Mouse (Mus musculus) ovary, postnatal 10 days (tissue): Measurements from ENCODE around the gene Tfap4.
"Not testable (repeated sequence)": the region's sequence is repeated elsewhere in the genome, so short reads cannot be mapped to it uniquely, and the experiment has no call there.

Experiments
- DNase-seq: peaks from one replicate; pipeline ENCODE4 v3.0.0; 2022; ENCODE audit warnings: low spot score

Tfap4 gene

DNA sequence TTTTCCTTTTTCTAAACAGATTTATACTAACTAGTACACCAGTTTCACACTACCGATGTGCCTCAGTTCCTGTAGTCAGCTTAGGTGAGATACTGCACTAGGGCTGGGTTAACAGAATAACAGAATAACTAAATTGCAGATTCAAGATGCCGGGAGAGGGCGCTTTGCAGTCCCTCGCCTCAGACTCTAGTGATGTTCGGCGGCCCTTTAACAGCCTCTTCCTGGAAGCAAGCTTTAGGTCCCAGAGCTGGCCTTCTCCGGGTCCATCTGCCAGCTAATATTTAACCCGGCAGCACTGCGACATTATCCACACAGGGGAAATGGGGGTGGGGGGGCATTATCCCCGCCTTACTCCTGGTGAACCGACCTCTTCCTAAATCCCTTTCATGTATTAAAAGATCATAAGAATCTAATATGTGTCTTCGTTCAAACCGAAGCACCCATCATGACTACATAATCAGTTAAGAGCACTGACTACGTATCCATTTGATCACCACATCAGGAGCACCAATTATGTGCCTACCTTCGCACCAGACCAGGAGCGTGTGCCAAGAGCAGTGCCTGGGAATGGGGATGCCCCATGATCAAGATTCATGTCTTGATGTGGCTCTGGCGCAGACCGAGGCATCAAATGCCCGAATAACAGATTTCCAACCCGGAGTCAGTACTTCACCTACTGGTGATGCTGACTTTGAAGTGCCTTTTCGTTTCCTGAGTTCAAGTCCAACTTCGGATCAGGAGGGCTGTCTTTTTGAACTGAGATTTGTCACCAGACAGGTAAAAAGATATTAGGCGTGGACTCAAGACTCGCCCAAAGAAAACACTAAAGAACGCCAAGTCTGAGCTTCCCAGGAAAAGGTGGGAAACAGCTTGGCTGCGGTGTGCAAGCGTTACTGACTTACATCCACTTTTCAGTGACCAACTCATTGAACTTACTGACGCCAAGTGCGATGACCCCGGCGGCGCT, 33.5 kb upstream of the Tfap4 start:
- DNase-seq: no peak

DNA sequence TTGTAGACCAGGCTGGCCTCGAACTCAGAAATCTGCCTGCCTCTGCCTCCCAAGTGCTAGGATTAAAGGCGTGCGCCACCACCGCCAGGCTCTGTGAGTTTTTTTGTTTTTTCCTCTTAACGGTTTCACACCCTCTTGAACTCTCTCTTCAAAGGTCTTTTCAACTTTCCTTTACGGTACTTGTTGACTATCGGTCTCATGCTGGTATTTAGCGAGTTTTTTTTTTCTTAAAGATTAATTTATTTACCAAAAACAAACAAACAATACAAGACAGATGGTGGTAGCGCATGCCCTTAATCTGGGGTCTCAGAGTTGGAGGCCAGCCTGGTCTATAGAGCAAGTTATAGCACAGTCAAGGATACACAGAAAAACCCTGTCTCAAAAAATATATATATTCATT, 30.6 kb upstream of the Tfap4 start:
- no peak for DNase-seq

DNA sequence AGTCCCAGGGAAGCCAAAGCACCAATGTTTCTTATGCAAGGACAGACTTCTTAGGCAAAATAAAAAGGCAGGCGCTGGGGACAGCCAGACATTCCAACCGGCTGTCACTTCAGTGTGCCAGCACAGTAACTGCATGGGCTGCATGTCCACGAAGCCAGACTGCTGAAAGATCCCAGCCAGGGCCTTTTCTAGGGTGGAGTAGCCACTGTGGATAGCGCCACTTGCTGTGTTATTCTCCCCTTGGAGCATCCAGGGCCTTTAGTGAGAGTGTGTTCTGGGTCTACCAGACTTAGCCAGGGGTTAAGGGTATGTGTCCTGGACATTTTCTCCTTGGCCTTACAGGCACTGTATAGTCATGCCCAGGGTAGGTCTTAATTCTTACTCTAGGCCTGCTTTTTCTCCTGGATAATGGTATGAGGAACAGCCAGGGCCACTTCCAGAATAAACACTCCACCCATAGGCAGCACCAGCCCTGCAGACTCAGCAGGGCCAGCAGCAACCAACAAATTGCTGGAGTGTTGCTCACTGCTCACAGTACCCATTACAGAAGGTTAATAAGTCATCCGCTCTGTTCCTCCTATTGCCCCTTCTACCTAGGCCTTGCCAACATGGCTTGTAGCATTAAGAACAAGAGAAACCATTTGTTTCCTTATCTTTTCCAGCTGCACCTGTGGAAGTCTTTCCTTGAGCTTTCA, 28.0 kb upstream of the Tfap4 start:
- DNase-seq: no peak

DNA sequence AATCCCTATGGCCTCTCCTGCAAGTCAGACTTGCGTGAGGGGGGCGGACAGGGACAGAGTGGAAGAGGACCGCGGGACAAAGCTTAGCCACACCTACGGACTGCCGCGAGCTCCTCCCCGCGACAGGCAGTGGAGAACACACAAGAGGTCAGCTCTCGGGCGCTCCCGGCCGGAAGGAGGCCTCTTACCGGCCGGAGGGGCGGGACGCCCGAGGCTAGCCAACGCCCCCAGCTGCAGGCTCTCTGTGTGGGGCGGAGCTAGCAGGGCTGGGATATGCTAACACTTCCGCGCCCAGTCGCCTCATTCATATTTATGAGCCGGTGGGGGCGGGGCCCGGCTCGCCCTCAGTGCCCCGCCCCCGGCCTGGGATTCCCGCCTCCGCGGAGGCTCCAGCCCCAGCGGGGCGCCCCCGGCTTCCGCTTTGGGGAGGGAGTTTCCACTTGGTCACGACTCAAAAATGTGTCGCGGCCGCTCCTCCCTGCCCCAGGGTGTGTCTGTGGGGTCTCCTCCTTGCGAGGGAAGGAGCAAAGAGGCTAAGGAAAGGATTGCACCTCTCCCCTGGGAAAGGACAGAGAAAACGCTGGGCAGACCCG, 27.0 kb upstream of the Tfap4 start:
- DNase-seq: peak; percentile 87

DNA sequence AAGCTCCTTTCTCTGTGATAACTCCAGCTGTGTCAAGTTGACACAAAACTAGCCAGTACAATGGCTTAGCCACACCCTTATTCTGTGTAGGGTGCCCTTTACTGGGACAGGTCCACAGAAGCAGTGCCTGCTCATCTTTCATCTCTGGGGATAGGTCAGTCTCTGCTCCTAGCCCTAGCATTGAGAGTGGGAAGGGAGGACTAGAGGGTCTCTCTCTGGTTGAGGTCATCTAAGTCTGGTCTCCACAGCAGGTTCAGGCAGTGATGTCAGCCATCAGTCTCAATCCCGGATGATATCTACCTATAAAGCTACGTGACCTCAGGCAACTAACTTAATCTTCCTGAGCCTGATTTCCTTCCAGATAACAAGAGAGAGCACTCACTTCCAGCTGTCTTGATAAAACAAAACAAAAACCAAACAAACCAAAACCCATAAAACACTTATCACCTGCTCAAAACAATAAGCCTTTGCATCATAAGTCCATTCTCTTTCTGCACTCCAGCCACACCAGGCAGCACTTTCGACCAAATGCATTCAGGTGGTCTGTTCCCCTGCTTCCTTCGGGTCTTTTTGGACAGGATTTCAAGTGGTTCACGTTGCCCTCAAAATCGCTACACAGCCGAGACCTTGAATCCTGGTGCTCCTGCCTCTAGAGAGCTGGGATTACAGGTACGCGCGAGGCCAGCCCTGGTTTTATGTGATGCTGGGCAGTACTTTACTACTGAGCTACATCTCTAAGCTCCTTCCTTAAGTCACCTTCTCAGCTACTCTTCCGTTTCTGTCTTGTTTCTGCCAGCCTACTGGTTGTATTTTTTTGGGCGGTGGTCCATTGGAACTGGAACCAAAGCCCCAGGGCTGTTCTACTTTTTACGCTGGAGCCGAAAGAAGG, 26.2 kb upstream of the Tfap4 start:
- DNase-seq: no peak

DNA sequence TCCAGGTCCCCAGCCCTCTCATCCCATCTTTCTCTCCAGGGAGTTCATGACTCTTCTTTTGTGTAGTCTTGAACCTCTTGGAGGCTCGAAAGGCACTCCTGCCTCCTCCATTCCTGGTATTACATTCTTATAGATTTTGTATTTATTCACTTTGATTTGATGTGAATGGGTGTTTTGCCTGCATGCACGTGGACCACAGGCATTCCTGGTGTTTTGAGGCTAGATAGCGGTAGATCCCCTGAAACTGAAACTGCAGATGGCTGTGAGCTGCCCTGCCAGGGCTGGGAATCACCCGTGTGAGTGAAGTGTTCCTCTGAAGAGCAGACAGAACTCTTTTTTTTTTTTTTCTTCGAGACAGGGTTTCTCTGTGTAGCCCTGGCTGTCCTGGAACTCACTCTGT, 24.8 kb upstream of the Tfap4 start:
- DNase-seq: no peak

DNA sequence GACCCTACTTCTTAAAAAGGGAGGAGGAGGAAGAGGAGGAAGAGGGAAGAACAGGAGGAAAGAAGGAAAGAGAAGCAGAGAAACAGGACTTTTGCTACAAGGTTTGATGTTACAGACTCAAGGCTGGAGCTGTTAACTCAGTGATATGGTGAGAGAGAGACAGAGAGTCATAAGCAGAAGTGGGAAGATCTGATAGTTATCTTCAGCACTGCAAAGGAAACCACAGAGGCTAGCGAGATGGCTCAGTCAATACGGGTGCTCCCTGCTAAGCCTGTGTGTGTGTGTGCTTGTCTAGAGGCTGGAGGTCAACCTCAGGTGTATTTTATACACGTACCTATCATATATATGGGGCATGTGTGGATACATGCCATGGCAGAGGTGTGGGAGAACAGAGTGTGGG, 24.2 kb upstream of the Tfap4 start:
- no peak for DNase-seq

DNA sequence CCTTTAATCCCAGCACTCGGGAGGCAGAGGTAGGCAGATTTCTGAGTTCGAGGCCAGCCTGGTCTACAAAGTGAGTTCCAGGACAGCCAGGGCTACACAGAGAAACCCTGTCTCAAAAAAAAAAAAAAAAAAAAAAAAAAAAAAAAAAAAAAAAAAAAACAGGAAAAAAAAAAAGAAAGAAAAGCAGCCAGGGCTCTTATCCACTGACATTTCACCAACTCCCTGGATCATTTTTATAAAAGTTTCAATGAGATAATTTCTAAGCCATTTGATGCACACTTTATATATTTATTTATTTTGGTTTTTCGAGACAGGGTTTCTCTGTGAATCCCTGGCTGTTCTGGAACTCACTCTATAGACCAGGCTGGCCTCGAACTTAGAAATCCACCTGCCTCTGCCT, 21.5 kb upstream of the Tfap4 start:
- DNase-seq: not testable (repeated sequence)

DNA sequence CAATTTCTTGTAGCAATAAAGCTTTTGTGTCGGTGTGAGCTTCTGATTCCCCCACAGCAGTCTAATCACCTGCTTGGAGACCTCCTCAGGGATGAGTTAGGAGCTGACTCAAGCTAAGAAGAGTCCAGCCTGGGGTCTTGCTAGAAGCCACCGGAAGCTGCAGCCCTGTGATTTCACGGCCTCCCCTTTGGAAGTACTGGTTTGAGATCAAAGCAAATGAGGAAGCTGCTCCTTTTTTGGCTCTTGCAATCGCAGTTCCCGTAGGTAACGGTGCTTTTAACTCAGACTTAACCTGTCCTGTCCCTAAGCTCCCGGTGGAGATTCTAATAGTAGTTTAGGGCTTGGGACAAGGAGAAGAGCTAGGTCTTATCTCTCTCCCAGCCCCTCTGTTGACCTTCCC, 19.0 kb upstream of the Tfap4 start:
- DNase-seq: no peak

DNA sequence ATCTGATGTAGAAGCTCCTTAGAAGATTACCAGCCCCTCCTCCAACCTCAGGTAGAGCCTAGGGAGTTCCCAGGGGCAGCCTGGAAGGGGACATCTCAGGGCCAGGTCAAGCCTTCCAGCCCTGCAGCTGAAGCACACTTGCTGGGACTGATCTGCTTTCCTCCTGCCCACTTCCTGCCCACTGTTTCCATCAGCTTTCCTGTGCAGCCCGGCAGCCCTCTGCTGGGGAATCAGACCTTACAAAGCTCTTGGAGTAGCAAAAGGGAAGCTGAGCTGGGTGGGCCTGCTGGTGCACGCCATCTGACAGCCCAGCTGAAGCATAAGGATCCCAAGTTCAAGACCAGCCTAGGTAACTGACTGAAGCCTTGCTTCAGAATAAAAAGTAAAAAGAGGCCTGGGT, 17.2 kb upstream of the Tfap4 start:
- no peak for DNase-seq

DNA sequence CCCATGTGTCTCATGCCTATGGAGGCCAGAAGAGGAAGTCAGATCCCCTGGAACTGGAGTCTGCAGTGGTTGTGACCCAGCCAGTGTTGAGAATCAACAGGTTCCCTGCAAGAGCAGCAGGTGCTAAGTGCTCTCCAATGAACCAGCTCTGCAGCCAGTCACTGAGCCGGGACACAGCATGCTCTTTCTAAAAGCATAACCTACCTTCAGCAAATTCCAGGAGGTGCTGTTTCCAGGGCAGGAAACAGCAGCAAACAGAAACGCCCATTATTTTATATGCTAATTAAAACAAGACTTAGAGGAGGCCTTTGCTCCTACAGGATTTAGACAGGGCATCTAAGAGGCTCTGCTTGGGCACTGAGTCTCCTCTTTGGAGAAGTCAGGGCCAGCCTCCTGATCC, 16.4 kb upstream of the Tfap4 start:
- no peak for DNase-seq

DNA sequence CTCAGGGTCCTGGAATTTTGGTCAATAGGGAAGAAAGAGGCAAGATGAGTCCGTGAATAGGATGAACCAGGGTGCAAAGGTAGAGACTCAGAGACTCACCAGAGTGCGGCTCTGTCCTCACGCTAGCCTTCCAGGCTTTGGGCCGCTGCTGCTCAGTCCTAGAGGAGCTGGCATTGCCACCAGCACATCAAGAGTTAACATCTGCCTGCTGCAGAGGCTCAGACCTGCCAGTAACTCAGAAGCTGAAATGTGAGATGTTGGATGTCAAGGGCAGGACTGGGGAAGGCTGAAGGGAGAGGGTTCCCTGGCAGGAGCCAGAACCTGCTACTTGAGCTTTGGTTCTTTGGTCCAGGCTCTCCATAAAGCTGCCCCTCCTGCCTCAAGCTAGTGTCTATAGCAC, 11.1 kb upstream of the Tfap4 start:
- no peak for DNase-seq

DNA sequence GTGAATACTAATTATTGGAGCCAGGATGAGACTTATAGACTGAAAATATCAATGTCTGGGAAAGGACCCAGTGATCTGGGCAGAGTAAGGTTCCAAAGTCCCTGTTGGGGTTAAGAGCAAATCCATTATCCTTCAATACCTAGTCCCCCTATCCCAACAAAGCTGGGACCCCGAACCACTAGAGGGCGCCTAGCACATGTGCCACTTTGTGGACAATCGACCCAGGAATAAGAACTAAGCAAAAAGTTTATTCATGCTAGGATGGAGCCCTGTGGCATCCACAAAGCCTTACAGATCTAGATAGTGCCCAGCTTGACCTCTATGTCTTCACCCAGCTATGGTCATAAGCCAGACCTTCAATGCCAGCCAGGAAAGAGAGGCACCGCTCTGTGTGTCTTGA, 8.3 kb upstream of the Tfap4 start:
- DNase-seq: peak; percentile 80

DNA sequence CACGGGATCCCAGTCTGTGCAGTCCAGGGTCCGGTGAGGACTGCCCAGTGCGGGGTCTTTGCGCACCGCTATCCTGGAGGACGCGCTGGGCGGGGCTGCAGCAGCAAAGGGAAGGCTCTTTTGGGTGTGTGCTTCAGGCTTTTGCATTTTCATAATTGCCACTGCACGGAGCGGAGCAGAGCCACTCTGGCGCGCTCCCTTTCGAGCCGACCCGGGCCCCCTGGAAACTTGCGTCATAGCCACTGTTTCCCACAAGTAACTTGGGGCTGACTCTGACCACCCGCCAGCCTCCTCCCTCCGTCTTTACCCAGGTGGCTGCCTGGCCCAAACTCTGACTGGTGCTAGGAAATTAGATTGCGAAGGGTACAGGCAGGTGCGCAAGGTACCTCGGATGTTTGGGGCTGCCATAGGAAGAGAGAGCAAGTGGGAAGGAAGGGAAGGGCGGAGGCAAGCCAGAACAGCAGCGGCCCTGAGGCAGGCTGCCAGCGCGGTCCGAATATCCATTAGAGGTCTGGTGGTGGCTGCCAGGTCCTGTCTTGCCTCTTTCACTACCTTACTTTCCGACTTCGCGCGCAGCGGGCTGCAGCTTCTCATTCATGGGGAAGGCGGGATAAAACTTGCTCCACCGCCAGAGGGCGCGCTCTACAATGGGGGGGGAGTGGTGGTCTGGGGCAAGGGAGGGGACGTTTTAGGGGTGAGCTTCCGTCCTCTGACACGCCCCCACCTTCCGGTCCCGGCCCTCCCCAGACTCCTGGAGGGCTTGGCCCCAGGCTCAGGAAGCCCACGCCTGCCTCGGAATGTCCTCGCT, 695 bp upstream of the Tfap4 start:
- peak; percentile 49 for DNase-seq

DNA sequence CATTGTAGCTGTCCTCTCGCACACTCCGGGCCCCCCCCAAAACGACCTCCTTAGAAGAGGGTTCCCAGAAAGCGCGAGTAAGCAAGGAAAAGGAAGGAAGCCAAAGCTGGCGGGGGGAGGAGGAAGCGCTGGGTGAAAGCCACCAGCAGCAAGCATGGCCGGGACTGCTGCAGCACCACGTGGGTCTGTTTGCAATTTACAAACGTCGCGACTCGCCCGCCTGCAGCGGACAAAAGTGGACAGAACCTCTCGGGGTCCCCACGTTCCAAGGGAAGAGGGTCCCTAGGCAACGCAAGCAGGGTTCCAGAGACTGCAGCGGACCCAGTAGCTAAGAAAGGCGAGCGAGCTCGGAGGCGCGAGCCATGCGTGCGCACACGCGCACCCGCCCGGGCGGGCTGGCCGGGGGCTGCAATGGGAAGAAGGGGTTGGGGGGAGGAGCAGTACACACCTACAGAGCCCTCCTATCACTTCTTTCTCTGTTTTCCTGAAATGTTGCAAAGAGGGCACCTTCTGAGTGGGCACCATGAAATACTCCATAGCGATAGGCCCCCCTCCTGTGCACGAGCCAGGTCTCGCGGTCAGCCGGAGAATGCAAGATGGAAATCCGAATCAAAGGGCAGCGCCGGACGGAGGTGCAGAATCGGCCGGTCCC, 548 bp downstream of the Tfap4 start:
- DNase-seq: peak; percentile 59

DNA sequence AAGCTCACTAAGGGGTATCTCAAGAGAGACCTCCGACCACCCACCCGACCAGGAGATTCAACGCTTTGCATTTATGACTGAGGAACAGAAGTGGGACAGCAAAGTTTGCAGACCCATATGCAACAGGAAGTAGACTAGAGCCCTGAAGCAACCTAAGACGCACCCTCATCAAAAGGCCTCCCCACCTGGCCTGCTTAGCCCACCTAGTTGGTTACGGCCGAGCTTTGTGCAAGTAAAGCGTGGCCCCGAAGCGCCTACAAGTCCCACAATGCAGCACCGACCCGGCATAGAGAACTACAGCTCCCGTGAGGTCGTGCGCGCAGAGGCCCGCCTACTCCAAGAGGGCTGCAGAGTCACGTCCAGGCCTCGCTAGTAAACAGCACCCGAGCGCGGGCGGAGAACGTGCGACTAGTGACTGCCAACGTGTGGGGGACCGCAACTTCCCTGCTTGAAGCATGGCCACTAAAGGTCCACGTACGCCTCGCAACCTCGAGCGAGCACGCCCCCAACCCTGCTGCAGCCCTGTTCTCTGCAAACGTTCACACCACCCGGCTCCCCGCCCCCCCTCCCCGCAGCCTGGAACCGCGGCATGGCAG, 1.2 kb downstream of the Tfap4 start:
- DNase-seq: peak; percentile 77

DNA sequence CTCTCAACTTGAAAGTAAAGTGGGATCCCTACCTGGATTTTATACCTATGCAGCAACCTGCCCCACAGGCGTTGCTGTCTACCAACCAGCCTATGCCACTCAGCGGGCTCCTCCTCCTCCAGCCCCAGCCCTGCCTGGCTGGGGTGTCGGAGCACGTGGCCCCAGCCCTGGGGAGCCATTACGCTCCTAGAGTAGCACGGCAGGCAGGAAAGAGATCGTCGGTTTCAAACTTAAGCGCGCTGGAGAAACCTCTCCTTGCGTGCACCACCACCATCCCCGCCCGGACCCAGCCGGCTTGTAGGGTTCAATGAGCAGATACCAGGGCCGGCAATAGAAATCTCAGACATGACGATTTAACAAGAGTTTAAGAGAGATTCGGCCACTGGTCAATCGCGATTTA, 1.7 kb downstream of the Tfap4 start:
- DNase-seq: peak; percentile 34

DNA sequence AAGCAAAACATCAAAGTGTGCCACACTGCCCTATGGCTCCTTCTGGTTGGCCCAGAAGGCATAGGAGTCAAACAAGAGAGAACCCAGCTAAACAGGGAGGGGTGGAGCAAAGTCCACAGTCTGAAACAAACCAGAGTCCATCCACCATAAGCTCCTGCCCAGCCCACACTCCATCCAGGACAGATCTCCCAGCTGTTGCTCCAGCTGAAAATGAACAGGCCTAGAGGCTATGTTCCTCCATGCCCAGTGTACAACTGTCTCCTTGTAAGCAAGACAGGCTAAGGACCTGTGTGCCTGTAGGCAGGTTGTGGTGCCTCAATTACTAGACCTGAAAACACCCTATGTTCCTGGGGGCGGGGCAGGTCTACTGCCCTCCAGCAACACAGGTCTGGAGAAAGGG, 2.6 kb downstream of the Tfap4 start:
- DNase-seq: no peak

DNA sequence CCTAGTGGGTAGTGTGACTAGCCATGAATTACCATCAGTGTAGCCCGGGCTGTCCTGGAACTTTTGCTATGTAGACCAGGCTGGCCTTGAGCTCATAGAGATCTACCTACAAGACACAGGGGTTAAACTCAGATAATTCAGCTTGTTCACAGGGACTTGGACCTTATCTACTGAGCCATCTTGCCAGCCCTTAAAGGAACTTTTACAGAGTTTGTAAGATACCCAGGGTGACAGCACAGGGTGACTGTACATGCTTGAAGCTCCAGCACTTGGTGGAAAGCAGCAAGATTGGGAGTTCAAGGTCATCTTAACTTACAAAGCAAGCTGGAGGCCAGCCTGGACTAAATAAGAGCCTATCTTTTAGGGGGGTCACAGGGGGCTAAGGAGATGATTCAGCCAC, 4.1 kb downstream of the Tfap4 start:
- DNase-seq: no peak

DNA sequence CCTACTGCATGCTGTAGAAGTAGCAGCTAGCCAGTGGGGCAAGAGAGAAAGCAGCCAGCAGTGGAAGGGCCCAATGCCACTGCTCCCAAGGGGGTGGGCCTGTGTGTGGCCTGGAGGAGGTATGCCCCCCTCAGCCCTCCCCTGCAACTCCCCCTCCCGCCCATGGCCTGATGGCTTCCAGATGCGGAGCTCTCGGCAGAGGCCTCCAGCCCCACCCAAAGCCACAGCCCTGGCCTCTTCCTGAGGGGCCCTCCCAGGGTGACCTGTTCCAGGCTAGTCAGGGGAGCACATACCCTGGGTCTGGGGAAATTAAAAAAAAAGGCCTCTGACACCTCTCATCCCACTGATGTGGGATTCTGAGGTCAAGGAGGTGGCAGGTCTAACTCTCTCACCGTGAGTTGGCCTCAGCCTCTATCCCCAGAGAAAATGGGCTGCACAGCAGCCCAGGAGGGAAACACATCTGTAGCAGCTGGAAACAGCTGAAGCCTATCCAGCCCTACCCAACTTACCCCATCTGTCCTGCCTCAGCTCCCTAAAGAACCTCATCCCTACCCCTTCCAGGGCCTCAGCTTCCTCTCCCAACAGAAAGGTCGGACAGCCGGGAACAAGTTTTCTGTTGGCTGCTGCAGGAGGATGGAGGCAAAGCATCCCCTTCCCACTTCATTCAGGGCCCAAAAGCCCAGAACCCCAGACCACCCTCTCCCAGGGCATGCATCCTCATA, 6.7 kb downstream of the Tfap4 start:
- DNase-seq: no peak
